Mouse (Mus musculus) R1 (cell line): ENCODE results near the gene Fbp1.

Experiments used
- DNase-seq: peaks from one replicate; pipeline ENCODE4 v3.0.0-alpha.2; 2018; ENCODE audit warnings: low read depth, low spot score

Fbp1 gene

DNA sequence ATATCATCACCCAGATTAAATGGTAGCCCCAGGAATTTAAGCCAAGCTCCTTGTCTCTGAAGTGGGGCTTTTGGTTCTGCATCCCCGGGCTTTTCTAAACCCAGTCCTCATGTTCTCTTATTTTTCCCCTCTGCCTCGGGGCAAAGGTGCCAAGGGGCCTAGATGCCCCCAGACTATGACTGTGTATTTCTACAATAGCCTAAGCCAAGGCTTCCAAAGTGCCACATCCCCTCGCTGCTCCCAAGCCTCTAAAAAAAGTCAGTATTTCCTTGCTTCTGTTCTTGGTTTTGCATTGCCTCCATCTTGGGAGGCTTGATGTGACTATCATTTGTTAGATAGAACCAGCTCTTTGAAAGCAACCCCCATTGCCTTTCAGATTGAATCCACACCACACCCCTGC, 3.5 kb downstream of the Fbp1 start:
- no peak for DNase-seq

DNA sequence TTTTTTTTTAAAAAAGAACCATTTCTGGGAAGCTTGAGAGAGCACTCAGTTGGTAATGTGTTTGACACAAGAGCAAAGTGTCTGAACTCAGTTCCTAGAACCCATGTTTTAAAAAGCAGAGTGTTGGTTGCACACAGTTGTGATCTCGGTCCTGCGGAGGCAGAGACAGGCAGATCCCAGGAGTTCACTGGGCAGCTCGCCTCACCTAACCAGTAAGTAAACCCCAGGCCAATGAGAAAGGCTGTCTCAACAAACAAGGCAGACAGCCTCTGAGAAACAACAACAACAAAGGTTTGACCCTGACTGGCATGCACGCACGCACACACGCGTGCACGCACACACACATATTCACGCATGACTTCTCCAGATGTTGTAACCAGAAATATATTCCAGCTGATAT, 4.2 kb downstream of the Fbp1 start:
- DNase-seq = no peak

DNA sequence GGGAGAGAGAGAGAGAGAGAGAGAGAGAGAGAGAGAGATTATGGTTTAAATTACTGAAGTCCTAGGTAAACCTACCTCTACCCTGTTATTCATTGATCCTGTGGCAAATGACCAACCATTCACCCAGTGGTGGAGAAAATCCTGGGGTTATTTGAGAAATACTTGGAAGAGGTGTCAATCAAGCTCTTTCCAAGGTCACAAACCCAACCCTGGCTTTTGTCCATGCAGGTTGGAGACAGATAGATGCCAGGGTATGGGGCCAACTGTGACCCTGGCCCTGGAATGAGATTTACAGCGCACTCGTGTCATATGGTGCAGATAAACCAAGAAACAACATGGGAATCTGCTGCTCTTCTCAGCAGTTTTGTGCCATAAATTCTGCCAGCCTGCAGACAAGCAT, 4.6 kb downstream of the Fbp1 start:
- no peak for DNase-seq

DNA sequence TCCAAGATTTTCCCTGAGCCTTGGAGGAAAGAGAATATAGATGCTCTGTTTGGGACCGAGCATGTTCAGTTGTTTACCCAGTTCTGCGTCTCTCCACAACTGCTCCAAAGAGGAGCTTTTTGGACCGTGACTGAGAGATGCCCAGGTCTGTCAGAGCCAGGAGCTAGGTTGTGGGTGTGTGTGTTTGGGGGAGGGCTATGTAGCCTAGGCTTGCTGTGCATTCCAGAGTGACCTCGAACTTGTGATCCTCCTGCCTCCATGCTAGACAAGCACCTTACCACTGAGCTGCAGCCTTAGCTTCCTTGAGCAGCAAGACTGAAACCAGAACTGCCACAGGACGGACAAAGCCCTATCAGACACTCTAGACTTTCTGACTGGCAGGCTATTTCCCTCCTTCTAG, 5.2 kb downstream of the Fbp1 start:
- no peak for DNase-seq

DNA sequence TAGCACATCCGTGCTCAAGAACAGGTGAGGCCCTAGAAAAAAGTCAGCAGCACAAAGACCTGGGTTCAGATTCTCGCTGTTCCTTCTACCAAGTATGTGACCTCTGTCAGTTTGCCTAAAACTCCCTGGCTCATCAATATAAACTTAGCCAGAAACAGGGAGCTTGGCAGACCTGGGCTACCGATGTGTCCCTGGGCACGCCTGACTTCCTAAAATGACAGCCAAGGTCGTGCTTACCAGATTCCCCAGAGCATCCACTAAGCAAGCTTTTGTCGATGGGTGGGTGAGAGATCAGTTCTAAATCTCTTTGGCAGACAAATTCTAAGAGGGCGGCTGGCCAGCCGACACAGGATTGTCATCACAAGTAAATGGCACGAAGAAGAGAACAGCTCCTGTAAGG, 6.7 kb downstream of the Fbp1 start:
- no peak for DNase-seq

DNA sequence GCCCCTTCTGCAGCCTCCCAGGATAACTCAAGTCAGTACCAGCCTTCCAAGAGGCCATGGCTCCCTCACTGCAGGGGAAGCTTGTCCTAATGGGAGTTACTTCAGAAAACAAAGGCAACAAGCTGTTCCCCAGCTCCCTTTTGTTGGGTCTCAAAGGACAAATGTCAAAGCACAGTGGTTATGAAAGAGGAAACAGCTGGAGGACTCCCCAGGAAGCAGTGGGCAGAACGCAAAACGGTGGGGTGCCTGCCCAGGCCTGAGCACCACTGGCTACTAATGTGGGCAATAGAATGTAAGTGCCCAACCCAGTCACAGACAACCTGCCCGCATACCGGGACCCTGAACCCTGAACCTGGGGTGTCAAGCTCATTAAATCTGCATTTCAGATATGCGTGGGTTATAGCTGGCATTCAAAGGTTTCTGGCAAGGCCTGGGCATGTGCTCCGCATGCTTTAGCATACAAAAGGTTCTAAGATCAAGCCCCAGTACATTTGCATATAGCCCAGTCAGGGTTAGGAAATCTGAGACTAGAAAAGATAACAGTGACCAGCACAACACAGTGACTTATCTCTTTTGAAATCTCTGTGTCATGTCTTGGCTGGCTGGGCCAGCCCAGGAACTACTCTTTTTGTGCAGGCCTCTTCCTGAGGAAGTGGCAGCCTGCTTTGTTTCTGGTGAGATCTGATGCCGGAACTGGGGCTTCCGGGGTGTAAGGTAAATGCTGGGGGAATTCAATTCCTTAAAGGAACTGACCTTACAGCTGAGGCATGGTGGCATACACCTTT, 8.1 kb downstream of the Fbp1 start:
- DNase-seq = peak; percentile 65

DNA sequence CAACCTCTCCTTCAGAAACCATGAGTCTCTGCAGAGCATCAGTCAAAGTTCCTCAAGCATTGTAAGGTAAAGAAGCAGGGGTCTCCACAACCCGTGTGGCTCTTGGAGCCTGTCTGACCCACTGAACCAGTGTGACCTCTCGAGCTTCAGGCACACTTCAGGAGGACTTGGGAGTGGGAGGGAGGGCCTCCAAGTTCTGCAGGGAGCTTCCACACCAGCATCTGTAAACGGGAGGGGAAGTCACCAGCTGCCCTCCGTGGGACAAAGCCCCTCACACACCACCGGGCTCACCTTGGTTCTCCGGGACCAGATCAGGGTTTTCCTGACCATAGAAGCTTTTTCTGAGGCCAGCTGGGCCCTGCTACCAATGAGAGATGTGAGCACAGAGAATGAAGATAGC, 8.7 kb downstream of the Fbp1 start:
- no peak for DNase-seq

DNA sequence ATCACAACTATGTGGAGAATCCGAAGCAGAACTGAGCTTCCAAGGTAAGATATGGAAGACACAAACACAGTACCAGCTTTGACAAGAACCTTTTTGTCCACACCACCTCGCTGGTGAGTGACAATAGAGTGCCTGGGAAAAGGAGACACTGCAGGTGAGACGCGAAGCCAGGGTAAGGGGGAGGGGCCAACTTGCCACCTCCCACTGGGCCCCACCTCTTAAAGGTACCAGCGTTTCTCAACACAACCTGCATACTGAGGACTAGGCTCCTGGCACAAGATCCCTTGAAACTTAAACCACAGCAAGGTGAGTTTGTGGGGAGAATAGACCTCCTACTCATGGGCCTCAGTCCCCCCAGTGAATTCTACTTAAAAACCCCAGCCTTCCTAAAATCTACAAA, 10.8 kb downstream of the Fbp1 start:
- DNase-seq = peak; percentile 33

GRCm38 (mm10) chr13:62876111-62876510, 12.0 kb downstream of the Fbp1 start:
- DNase-seq = peak; percentile 71

GRCm38 (mm10) chr13:62872252-62872651, 15.8 kb downstream of the Fbp1 start:
- no peak for DNase-seq

- no peak for DNase-seq
Measured at GRCm38 (mm10) chr13:62870605-62871004, 17.5 kb downstream of the Fbp1 start.

GRCm38 (mm10) chr13:62866817-62867216, 21.3 kb downstream of the Fbp1 start:
- DNase-seq = no peak

- DNase-seq = no peak
Measured at GRCm38 (mm10) chr13:62865651-62866315, 22.3 kb downstream of the Fbp1 start.

DNA sequence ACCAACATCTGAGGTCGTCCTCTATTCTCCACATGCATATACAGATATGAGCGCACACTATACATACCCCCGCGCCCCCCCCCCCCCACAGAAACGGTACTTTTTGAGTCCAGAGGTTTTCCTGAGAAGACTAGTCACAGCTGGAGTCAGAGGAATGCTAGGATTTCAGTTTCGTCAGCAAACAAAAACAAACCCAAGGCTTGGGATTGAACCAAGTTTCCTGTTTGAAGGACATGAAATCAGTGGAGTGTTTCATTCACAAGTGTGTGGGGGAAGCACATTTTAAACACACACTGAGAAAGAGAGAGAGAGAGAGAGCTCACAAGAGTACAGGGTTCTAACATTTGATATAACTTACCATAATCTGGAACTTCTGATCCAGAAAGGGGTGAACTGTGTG, 24.3 kb downstream of the Fbp1 start:
- no peak for DNase-seq

- no peak for DNase-seq
Measured at GRCm38 (mm10) chr13:62862875-62863274, 25.2 kb downstream of the Fbp1 start.

DNA sequence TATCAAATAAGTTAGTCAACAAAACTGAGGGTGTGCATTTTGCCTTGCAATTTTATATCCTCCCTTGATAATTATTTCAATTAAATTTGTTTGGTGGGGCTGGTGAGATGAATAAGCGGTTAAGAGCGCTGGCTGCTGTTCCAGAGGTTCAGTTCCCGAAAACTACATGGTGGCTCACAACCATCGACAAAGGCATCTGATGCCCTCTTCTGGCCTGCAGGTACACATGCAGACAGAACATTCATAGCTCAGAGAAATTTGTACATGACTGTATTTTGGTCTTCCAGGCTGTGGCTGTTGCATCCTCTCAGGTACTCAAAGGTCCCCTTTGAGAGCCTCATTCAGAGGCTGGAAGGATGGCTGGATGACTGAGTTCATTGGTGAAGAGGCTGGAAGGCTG, 28.0 kb downstream of the Fbp1 start:
- DNase-seq = peak; percentile 46

DNA sequence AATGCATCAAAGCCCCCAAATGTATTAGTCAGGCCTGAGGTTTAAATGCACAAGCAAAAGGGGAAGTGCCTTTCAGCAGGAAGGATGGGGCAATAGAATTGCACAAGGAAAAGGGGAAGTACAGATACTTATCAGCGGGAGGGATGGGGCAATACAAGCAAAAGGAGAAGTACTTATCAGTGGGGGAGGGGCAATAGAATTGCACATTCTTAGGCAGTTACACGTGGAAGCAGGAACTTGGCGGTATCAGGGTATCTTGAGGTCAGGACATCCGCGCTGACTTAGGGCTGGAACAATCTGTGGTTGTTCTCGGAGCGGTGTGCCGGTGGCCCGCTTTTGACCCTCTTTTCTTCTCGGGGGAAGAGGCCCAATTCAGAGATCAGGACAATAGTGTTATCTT, 28.8 kb downstream of the Fbp1 start:
- DNase-seq = peak; percentile 43

DNA sequence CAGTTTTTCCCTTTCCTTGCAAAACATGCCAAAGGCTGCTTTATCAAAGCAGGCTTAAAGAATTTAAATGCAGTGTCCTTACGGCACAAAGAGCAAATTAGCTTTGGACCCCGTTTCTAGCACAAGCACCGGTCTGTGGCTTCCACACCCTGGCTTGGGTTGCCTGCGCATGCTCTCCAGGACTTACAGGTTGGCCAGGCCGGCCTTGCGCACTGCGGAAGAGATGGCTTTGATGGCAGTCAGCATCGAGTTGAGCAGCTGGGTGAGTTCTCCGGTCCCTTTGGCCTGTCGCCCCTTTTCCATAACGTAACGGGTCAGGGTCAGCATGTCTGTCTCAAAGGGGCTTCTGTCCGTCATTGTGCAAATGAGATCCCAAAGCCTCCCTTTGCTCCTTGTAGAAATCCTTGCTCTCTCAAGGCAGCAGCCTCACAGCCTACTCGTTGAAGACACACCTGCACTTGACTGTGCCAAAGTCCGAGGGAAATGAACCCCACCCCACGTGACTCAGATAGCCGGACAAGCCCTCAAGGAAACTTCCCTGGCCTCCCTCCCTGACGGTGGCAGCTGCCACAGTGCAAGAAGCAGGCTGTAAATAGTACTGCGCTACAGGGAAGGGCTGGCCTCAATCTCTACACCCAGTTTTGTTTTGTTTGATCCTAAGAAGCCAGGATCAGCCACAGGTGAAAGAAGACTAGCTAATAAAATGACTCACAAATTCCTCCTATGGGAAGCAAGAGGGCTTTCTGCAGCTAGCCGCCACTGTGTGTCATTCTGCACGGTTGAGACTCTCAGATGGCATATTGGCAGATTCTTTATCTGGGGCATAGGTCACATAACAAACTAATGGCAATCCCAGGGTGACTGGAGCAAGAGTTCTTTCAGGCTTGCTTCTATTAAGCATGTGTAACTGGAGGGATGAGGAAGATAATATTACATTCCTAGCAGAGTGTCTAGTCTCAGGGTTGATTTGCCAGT, 29.9 kb downstream of the Fbp1 start, which contains the start of gene Fbp2:
Gene Fbp2 (minus strand): TSS at position 482 of the 975 bp plus-strand sequence.
- peak; percentile 43 for DNase-seq

GRCm38 (mm10) chr13:62856850-62857249, 31.2 kb downstream of the Fbp1 start:
- no peak for DNase-seq

GRCm38 (mm10) chr13:62856305-62856675, 31.8 kb downstream of the Fbp1 start:
- DNase-seq = peak; percentile 93

- no peak for DNase-seq
Measured at GRCm38 (mm10) chr13:62855396-62856304, 32.4 kb downstream of the Fbp1 start.
